Mouse (Mus musculus) myocyte (in vitro differentiated cells): ENCODE data around the gene Ffar2.

Experiments
- CEBPB ChIP-seq: IDR thresholded peaks from 2 replicates; pipeline ENCODE4 v1.6.1; 2011; ENCODE audit warnings: mild to moderate bottlenecking, moderate library complexity; ENCODE audit not compliant: poor library complexity, insufficient read depth, severe bottlenecking
- E2F4 ChIP-seq: IDR thresholded peaks from one replicate; pipeline ENCODE4 v1.6.1; 2011; ENCODE audit warnings: mild to moderate bottlenecking, control low read depth, moderate library complexity; ENCODE audit not compliant: insufficient read depth
- MAX ChIP-seq: IDR thresholded peaks from one replicate; pipeline ENCODE4 v1.6.1; 2011; ENCODE audit warnings: low read depth, mild to moderate bottlenecking, control low read depth
- MYOD1 ChIP-seq, 3 experiments: IDR thresholded peaks; one replicate each; pipeline ENCODE4 v1.6.1; 2011; ENCODE audit warnings: control low read depth in 2 of 3, low read depth in 2 of 3, mild to moderate bottlenecking in 2 of 3, moderate library complexity in 1 of 3; ENCODE audit not compliant: insufficient read length in 2 of 3, control insufficient read depth in 1 of 3
- MYOG ChIP-seq, 3 experiments: IDR thresholded peaks; one replicate each; pipeline ENCODE4 v1.6.1; 2011; ENCODE audit warnings: control low read depth in 2 of 3, low read depth in 2 of 3, mild to moderate bottlenecking in 2 of 3; ENCODE audit not compliant: insufficient read length in 2 of 3, control insufficient read depth in 1 of 3, insufficient read depth in 1 of 3
- POLR2A ChIP-seq: IDR thresholded peaks from one replicate; pipeline ENCODE4 v1.6.1; 2011; ENCODE audit warnings: low read depth, mild to moderate bottlenecking, control low read depth, moderate library complexity; ENCODE audit not compliant: insufficient read length
- REST ChIP-seq: IDR thresholded peaks from one replicate; pipeline ENCODE4 v1.6.1; 2011; ENCODE audit warnings: mild to moderate bottlenecking, control low read depth, moderate library complexity; ENCODE audit not compliant: insufficient read depth, insufficient read length
- TCF12 ChIP-seq: IDR thresholded peaks from one replicate; pipeline ENCODE4 v1.6.1; 2011; ENCODE audit warnings: mild to moderate bottlenecking, control low read depth; ENCODE audit not compliant: poor library complexity, insufficient read depth, severe bottlenecking
- USF1 ChIP-seq: IDR thresholded peaks from one replicate; pipeline ENCODE4 v1.6.1; 2011; ENCODE audit warnings: low read depth, mild to moderate bottlenecking, control low read depth, moderate library complexity

- TF ChIP-seq POLR2A (no peak), CEBPB (no peak), E2F4 (no peak), MAX (no peak), TCF12 (no peak), MYOG (IDR thresholded peaks at IDR 0.05; ENCODE audit: control insufficient read depth in 1 of 3, insufficient read depth in 1 of 3, insufficient read length in 2 of 3, low read depth in 2 of 3) (no peak), USF1 (no peak), REST (no peak), MYOD1 (IDR thresholded peaks at IDR 0.05; ENCODE audit: control insufficient read depth in 1 of 3, insufficient read length in 2 of 3, low read depth in 2 of 3) (no peak)
Measured at GRCm38 (mm10) chr7:30777911-30778310, 45.7 kb downstream of the Ffar2 start.
